Mouse (Mus musculus): ENCODE measurements around the gene Cd4. TPM values are rescaled to one million over a fixed set of nuclear protein-coding genes. Genes with fewer than 3 reads are reported as not detected.

The Cd4 gene
- polyA plus RNA-seq, 1 experiment from 2014 or later: 0.14 TPM

DNA sequence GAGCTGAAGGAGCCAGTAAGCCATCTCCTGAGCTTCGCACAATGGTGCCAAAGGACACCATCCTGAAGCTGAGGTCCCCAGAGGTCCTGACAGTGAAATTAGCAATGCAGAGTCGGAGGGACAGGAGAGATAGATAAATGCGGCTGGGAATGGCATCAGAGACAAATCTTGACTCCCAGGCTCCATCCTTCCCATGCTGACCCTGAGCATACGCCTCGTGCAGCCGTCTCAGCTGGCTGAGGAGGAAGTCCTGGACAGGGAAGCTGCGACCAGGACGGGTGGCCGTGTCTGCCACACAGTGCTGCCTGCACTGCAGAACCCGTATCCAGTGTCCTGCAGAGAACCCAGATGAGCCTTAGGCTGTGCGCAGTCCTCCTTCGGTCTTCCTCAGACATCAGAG lies 33.4 kb downstream of the Cd4 start:
- WGBS (ENCODE audit: insufficient replicate concordance): 56% methylated on average over 12 of the region's 12 CpGs
- peaks cover 43% of the 10 kb centered on the region for H3K27me3 ChIP-seq (ENCODE audit: insufficient read depth, low read length)

DNA sequence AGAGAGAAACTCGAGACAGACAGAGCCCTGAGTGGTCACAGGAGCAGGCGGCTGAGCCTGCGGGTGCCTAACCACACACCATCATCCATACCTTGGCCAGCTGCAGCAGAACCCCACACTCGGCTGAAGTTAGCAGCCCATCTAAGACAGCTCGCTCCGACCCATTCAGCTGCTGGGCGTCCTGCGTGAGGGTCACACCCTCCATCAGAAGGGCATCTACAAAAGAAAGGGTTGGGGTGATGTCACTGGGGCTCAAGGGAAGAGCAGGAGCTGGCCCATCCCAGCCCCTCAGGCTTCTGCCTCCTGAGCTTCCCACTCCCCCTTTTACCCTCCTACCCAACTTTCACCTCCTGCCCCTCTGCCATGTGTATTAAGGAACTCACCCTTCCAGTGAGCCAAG lies 37.5 kb downstream of the Cd4 start:
- no peak for TF ChIP-seq EP300 (IDR thresholded peaks at IDR 0.05; ENCODE audit: low read depth)
- TF ChIP-seq CTCF (IDR thresholded peaks at IDR 0.05; ENCODE audit: low read depth): no peak
- no peak for DNase-seq
- Histone ChIP-seq H3K9me3 (ENCODE audit: low read length) (no peaks in the 10 kb centered on the region), H3K36me3 (replicated peaks; ENCODE audit: insufficient read depth, low read length) (no peaks in the 10 kb centered on the region), H3K9ac (replicated peaks) (no peak overlapping the region), H3K27ac (ENCODE audit: low read depth) (no peak overlapping the region), H3K4me3 (ENCODE audit: low read depth, low read length) (no peak overlapping the region), H3K4me2 (ENCODE audit: low read depth, low read length) (no peak overlapping the region), H3K27me3 (ENCODE audit: insufficient read depth, low read length) (peaks cover 6% of the 10 kb centered on the region; the same call in 1 of the 2 replicates), H3K4me1 (ENCODE audit: insufficient read depth) (no peaks in the 10 kb centered on the region)
- no peak for ATAC-seq
- WGBS (ENCODE audit: insufficient replicate concordance): 63% methylated on average over 8 of the region's 8 CpGs

More for the DNA sequence above, 33.4 kb downstream of the Cd4 start:
- Histone ChIP-seq H3K4me3 (ENCODE audit: low read depth, low read length) (no peak overlapping the region), H3K4me2 (ENCODE audit: low read depth, low read length) (no peak overlapping the region), H3K9ac (replicated peaks) (no peak overlapping the region), H3K36me3 (replicated peaks; ENCODE audit: insufficient read depth, low read length) (no peaks in the 10 kb centered on the region), H3K9me3 (ENCODE audit: low read length) (no peaks in the 10 kb centered on the region), H3K27ac (ENCODE audit: low read depth) (no peak overlapping the region), H3K4me1 (ENCODE audit: insufficient read depth) (peaks cover 5% of the 10 kb centered on the region; the same call in 1 of the 2 replicates)
- DNase-seq: no peak
- TF ChIP-seq EP300 (IDR thresholded peaks at IDR 0.05; ENCODE audit: low read depth): no peak
- no peak for TF ChIP-seq CTCF (IDR thresholded peaks at IDR 0.05; ENCODE audit: low read depth)
- no peak for ATAC-seq

DNA sequence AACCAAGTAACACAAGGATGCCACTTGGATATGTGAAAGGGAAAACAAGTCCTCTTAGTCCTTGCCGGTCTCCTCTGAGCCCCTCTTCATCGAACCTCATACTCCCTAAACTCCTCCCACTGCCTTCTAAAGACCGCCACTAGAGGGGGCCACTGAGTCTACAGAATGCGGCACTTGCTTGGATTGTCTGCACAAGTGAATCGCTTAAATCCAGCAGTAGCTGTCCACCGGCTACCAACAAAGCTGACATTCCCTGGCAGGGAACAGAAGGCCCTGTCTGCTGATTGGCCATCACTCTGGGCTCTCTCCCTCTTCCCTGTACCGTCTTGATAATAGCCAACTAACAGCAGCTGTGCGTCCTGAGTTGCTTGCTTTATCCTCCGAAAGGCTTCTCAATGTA lies 40.7 kb downstream of the Cd4 start:
- Histone ChIP-seq H3K9me3 (ENCODE audit: low read length) (no peaks in the 10 kb centered on the region), H3K36me3 (replicated peaks; ENCODE audit: insufficient read depth, low read length) (no peaks in the 10 kb centered on the region), H3K4me2 (ENCODE audit: low read depth, low read length) (no peak overlapping the region), H3K9ac (replicated peaks) (no peak overlapping the region), H3K27ac (ENCODE audit: low read depth) (no peak overlapping the region), H3K27me3 (ENCODE audit: insufficient read depth, low read length) (no peaks in the 10 kb centered on the region; the same call in 1 of the 2 replicates), H3K4me3 (ENCODE audit: low read depth, low read length) (no peak overlapping the region), H3K4me1 (ENCODE audit: insufficient read depth) (no peaks in the 10 kb centered on the region)
- peak; percentile 98 for TF ChIP-seq CTCF (IDR thresholded peaks at IDR 0.05; ENCODE audit: low read depth)
- no peak for TF ChIP-seq EP300 (IDR thresholded peaks at IDR 0.05; ENCODE audit: low read depth)
- WGBS (ENCODE audit: insufficient replicate concordance): 17% methylated on average over 9 of the region's 9 CpGs
- ATAC-seq (peak; percentile 62; the same call in 1 of the 2 replicates), DNase-seq (peak; percentile 91)

DNA sequence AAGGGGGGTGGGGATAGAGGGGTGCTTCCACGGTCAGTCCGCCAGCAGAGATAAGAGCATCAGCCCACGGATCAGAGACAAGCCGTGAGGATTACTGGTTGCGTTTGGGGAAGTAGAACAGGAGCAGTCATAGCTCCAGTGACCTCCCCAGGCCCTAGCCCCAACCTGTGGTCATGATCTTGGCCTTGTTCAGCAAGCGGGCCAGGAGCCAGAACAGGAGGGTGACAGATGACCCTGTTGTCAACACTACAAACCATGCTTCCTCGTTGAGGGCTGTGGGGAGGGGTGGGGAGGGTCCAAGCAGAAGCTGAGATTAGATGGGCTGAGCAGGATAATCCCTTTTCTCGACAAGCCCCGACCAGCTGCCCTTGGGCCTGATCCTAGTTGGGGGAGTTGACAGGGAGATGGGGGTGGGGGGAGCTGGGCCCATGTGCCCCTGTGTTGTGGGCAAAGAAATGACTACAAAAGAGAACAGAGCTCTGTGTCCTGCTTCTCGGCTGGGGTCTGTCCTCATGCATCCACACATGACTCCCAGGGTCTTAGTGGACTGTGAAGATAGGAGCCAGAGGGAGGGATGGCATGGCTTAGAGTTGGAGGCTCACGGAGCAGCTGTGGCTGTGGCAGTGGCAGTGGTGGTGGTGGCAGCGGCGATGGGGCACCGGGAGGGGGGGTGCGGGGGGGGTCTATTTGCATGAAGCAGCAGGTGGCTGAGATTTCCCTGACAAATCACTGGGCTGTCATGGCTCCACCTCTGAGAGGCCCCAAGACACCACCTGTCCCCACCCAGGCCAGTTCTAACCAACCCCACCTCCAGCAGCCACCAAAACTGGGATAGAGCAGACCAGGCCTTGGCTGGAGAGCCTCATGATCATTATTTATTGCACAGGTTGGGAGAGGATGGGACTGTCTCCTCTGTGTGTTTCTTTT lies 47.5 kb downstream of the Cd4 start, which contains the start of gene Gnb3:
Gene Gnb3 (minus strand): TSS at position 35 of the 927 bp plus-strand sequence.
- DNase-seq (no peak), ATAC-seq (no peak)
- WGBS (ENCODE audit: insufficient replicate concordance): 33% methylated on average over 15 of the region's 15 CpGs
- Histone ChIP-seq H3K4me3 (ENCODE audit: low read depth, low read length) (no peak within 1 kb of the TSS), H3K9ac (replicated peaks) (no peak within 1 kb of the TSS), H3K9me3 (ENCODE audit: low read length) (no peaks in the 10 kb centered on the region), H3K36me3 (replicated peaks; ENCODE audit: insufficient read depth, low read length) (no peaks in the 10 kb centered on the region), H3K27me3 (ENCODE audit: insufficient read depth, low read length) (no peaks in the 10 kb centered on the region), H3K27ac (ENCODE audit: low read depth) (no peak within 1 kb of the TSS), H3K4me1 (ENCODE audit: insufficient read depth) (no peaks in the 10 kb centered on the region), H3K4me2 (ENCODE audit: low read depth, low read length) (no peak within 1 kb of the TSS)
- TF ChIP-seq EP300 (IDR thresholded peaks at IDR 0.05; ENCODE audit: low read depth) (no peak), CTCF (IDR thresholded peaks at IDR 0.05; ENCODE audit: low read depth) (no peak)

DNA sequence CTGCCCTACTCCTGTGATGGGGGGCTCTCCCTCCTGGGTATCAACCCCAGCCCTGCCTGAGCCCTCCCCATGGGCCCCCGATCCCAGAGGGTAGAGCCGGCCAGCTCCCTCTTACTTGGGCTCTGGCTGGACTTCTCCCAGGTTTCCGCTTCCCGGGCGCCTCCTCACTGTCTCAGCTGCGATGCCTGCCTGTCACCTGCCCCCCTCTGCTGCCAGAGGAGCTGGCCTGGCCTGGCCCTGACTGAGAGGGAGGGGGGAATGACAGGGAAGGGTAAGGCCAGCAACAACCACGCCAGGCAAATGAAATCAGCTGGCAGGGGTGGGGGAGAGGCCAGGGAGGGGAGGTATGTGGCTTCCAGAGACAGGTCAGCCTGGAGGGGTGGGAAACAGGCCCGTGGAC lies 48.2 kb downstream of the Cd4 start:
- Histone ChIP-seq H3K27ac (ENCODE audit: low read depth) (no peak overlapping the region), H3K36me3 (replicated peaks; ENCODE audit: insufficient read depth, low read length) (no peaks in the 10 kb centered on the region), H3K4me3 (ENCODE audit: low read depth, low read length) (no peak overlapping the region), H3K4me1 (ENCODE audit: insufficient read depth) (no peaks in the 10 kb centered on the region), H3K27me3 (ENCODE audit: insufficient read depth, low read length) (no peaks in the 10 kb centered on the region), H3K4me2 (ENCODE audit: low read depth, low read length) (no peak overlapping the region), H3K9me3 (ENCODE audit: low read length) (no peaks in the 10 kb centered on the region), H3K9ac (replicated peaks) (no peak overlapping the region)
- DNase-seq: no peak
- TF ChIP-seq CTCF (IDR thresholded peaks at IDR 0.05; ENCODE audit: low read depth) (no peak), EP300 (IDR thresholded peaks at IDR 0.05; ENCODE audit: low read depth) (no peak)
- no peak for ATAC-seq
- 31% methylated on average over 8 of the region's 8 CpGs for WGBS (ENCODE audit: insufficient replicate concordance)

DNA sequence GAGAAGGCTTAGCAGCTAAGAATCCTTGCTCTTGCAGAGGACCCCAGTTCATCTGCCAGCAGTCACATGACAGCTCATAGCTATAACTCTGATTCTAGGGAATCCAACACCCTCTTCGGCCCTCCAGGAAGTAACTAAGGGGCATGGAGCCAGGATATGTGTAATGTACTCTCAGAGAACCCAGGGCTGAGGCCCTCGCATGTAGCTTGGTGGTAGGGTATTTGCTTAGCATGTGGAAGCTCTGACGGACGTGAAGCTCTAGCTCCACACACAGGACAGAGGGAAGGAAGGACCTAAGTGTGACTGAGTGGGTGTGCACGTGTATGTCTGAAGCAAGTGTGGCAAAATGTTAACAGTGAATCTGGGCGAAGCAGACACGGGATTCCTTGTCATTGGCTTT lies 51.6 kb downstream of the Cd4 start:
- no peak for DNase-seq
- H3K4me1 ChIP-seq (ENCODE audit: insufficient read depth): no peaks in the 10 kb centered on the region

More for the DNA sequence above, 51.6 kb downstream of the Cd4 start:
- no peaks in the 10 kb centered on the region for H3K27me3 ChIP-seq (ENCODE audit: insufficient read depth, low read length)
- TF ChIP-seq CTCF (IDR thresholded peaks at IDR 0.05; ENCODE audit: low read depth) (no peak), EP300 (IDR thresholded peaks at IDR 0.05; ENCODE audit: low read depth) (no peak)
- no peak overlapping the region for H3K9ac ChIP-seq (replicated peaks)
- H3K9me3 ChIP-seq (ENCODE audit: low read length): no peaks in the 10 kb centered on the region
- H3K27ac ChIP-seq (ENCODE audit: low read depth): no peak overlapping the region
- H3K4me2 ChIP-seq (ENCODE audit: low read depth, low read length): no peak overlapping the region
- H3K4me3 ChIP-seq (ENCODE audit: low read depth, low read length): no peak overlapping the region
- ATAC-seq: no peak
- 74% methylated on average over 7 of the region's 7 CpGs for WGBS (ENCODE audit: insufficient replicate concordance)
- peaks cover 30% of the 10 kb centered on the region for H3K36me3 ChIP-seq (replicated peaks; ENCODE audit: insufficient read depth, low read length)
